Mouse (Mus musculus): ENCODE data around the gene Nkx6-2. TPM values are rescaled to one million over a fixed set of nuclear protein-coding genes. Genes with fewer than 3 reads are reported as not detected.

Nkx6-2 gene
- total RNA-seq (2017) = not detected in 2 replicates

DNA sequence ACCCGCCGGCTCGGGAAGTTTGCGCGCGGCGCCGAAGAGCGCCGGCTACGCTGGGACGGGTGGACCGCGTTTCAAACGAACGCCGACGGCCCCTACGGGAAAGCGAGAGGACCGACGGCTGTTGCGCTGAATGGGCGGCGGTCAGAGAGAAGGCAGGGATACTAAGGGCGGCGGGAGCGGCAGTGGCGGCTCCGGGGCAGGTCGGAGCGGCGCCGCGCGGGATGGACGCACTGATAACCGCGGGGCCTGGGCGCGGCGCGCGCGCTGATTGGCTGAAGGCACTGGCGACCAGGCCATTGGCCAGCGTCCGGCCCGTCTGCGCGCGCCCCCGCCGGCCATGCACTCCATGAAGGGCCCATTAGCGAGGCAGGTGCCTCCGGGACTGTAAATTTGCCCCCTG, at the start of gene Nkx6-2:
Gene Nkx6-2 (minus strand): TSS at position 203 of the 400 bp plus-strand sequence.
- no peak for ATAC-seq (replicated peaks; ENCODE audit: low read depth, poor library complexity, severe bottlenecking)

DNA sequence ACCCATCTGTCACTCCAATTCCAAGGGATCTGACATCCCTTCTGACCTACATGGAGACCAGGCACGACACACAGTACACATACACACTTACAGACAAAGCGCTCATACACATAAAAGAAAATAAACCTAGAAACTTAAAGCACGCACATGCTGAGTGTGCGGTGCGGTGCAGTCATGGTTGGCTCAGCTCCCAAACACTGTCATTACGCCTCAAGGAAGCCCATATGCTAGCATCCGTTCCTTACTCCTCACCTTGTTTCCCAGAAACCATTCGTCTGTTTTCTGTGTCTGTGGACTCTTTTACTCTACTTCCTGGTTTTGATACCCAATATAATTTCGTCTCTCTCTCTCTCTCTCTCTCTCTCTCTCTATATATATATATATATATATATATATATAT, 42.6 kb upstream of the Nkx6-2 start:
- ATAC-seq (replicated peaks; ENCODE audit: low read depth, poor library complexity, severe bottlenecking) = no peak

DNA sequence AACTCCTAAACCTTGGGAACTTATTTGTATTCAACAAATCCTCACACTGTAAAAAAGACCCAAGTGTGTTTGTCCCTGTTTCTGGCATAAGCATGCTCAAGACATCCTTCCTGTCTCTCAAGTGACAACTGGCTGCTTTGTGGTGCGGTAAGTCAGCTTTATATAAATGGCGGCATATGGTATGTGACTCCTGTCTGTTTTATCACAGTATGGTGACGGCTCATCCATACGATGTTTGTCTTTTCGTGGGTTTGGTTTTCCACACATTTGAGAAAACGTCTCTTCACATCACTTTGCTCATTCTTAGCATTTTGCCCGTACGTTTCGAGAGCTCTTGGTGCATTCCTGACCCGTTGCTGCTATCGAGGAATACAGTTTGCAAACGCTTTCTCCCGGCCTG, 40.0 kb upstream of the Nkx6-2 start:
- ATAC-seq (replicated peaks; ENCODE audit: low read depth, poor library complexity, severe bottlenecking) = no peak

DNA sequence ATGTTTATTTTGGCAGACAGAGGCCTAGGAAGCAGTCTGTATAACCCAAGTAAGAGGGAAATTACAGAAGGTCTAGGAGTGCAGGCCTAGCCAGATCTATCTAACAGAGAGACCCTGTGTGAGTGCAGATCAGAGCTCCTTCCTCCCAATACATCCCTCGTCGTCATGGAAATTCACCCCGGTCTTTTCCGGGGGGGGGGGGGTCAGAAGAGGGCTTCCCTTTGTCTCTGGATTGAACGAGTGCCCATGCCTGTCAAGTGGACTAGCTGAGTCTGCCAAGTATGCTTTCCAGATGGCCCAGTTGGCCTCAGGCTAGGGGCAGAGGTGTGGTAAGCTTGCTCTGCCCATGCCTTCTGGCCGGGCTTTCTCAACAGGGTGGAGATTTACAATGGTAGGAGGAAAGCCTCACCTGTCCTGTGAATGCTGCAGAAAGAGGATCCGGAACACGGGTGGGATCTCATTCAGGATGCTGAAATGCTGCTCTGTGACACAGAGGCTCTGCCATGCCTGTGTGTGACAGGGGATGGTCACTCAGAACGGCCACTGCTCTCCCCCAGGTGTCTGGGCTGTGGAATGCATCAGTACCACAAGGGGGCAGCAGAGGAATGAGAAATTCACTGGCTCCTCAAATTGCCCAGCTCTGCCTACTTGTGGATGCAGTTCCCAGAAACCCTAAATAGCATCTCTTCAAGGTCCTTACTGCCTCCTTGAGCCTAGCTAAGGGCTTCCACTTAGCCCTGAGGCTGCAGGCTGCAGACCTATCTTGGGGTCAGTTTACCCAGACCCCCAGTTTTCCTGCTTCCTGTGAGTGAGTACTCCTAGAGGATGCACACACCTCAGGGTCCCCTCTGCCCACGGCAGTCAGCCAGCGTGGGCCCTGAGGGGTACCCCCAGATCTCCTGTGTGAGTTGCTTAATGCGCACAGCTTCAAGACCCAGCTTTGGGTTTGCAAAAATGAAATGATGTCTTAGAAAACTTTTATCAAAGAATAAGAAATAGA, 33.5 kb upstream of the Nkx6-2 start:
- ATAC-seq (replicated peaks; ENCODE audit: low read depth, poor library complexity, severe bottlenecking) = peak; percentile 86

DNA sequence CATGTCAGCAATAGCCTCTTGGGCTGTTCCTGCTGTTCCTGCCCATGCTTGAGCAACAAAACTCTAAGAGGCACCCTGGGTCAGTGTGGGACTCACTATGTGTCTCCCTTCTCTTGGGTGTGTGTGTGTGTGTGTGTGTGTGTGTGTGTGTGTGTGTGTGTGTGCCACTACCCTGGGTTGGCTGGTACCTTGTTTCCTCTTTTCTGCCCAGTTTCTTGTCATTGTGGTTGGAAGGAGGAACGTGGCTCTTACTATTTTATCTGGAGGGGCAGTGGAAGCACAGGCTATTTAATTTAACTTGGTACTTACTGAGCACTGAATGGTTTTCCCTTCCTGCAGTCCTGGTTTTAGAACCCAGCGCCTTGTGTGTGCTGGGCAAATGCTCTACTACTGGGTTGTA, 27.7 kb upstream of the Nkx6-2 start:
- ATAC-seq (replicated peaks; ENCODE audit: low read depth, poor library complexity, severe bottlenecking) = peak; percentile 60

DNA sequence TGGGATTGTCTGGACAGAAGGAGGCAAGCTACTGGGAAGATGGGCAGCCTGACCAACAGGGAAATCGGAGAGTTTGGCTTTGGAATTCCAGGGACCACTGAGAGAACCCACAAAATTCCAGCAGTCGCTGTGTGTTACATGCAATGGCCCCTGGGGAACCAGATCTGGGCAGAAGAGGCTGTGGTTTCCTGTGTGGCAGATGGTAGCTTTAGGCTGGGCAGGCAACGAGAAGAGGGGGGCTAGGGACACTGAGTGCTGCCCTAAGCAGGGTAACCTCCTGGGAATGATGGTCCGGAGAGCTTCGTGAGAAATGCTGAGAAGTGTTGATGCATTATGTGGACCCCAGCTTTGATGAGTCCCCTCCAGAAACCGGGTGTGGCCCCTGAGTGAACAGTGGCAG, 13.3 kb upstream of the Nkx6-2 start:
- peak; percentile 88 for ATAC-seq (replicated peaks; ENCODE audit: low read depth, poor library complexity, severe bottlenecking)

DNA sequence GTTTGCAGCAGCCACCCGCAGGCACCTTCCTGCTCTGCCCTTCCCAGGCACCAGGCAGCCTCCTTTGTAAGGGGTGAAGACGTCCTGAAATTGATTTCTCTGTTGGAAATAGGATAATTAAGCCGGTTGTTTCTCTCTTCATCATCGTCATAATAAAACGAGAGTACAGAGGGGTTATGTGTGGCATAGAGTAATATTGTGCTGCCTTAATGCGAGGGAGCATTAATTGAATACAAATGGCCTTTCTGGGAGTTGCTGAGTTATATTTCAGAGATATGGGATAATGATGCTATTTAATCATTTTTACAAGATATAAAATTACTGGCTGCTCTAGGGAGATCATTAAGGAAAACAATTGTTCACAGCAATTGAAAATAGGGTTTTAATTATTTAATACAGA, 12.7 kb upstream of the Nkx6-2 start:
- ATAC-seq (replicated peaks; ENCODE audit: low read depth, poor library complexity, severe bottlenecking) = no peak

DNA sequence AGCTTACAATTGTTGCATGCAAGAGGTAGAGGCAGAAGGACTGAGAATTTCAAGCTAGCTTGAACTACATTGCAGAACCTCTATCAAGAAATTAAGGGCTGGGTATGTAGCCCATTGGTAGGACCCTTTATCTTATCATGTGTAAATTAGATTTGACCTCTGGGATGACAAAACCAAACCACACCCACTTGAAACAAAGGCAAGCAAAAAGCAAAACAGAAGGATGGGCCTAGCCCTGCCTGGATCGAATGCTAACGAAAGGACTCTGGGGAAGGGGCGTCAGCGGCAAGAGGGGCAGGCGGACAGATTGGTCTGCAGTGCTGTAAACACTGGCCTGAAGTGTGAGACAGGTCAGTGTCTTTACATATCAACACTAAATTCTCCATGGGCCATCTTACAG, 8.7 kb upstream of the Nkx6-2 start:
- no peak for ATAC-seq (replicated peaks; ENCODE audit: low read depth, poor library complexity, severe bottlenecking)

DNA sequence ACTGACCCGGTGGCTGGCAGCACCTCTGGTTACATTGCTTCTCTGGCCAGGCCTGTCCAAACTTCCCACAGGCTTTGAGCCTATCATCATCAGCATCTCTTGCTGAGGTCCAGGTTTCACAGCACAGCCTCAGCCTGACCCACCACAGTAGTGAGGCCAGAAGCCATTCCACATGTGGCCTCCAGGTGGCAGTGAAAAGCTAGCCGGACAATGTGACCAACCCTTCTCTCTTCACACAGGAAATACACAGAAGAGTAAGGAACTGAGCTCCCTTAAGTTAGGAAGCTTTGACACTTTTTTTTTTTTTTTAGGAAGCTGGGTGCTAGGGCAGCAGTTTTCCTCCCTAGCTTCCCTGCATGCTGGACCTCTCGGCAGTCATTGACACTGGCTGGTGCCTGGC, 7.7 kb upstream of the Nkx6-2 start:
- ATAC-seq (replicated peaks; ENCODE audit: low read depth, poor library complexity, severe bottlenecking) = peak; percentile 85

DNA sequence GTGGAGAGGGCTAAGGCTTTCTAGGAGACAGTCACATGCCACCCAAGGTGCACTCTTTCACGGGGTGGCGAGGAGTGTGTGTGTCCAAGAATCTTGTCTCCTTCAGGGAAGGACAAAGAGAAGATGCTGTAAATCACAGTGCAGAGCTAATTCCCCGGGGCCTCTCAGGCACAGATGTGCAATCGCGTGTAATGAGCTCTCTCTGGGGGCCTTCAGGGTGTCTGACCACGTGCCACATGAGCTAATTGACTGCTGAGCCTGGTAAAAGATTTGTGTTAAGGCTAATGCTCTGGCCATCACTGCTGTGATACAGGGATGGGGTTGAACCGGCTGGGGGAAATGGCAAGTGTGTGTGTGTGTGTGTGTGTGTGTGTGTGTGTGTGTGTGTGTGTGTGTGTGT, 5.3 kb upstream of the Nkx6-2 start:
- no peak for ATAC-seq (replicated peaks; ENCODE audit: low read depth, poor library complexity, severe bottlenecking)

DNA sequence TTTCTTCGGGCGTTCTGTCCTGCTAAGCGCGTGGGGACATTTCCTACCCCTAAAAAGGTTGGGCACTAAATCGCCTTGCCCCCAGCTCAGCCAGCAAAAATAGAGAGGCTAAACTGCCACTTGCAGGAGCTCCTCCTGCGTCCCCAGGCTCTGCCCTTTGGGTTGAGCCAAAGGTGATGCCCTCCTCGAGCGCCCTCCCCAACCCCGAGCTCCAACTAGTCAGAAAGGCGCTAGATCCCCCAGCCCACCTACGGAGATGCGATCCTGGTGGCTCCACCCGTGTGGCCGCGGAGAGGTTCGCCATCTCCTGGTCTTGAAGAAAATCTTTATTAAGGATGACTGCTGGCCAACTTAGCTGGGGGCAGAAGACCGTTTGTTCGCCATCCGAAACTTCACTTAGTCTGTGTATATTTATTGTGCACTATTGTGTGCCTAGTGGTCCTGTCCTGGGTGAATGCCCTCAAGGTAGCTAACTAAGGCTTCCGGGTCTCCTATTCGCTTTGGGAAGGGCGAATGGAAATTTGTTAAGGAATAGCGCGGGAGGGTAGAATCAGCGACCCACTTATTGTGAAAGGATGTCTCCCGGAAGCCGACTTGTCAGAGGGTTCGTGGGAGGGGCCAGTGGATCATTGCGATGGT, 2.7 kb upstream of the Nkx6-2 start:
- ATAC-seq (replicated peaks; ENCODE audit: low read depth, poor library complexity, severe bottlenecking) = no peak

DNA sequence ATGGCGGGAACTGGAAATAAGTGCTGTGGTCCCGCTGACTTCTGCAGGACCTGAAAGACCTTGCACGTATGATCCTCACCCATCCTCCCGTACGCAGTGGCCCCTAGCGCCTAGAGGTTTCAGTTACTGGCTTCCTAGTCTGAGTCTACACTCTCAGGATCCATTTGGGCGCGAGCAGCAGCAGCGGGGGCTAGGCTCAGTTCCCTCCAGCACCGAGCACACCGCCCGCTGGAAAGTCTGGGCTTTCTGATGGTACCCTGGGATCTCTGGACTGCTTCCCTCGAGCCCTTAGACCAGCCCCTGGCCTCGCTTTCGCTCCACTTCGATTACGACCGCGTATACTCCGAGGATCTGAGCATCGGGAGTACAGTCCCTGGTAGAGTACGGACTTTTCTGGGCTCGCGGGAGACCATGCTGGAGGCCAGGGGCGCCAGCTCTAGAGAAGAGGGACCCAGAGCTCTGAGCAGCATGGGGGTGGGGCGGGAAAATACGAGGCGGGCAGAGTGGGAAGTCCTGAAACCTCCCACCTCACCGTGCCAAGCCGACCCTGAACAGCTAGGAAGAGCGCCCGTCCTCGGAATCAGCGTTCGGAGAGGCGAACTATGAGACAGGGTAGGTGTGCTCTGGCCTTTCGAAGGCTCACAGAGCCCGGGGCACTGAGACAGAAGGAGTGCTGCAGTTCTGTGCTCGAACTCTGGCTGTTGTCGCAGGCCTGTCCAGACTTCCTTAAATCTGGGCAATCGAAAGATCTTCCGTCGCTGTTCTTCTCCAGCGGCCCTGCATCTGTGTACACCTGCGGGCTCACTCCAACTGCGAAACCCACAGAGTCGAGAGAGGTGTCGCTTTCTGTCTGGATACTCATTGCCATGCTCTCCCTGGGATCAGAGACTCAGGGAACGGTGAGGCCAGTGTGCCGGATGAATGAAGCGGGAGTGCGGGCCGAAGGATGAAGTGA, 1.9 kb upstream of the Nkx6-2 start:
- 0 out of 2 replicates have a peak, but pooled peaks have one; percentile 30 for ATAC-seq (replicated peaks; ENCODE audit: low read depth, poor library complexity, severe bottlenecking)

DNA sequence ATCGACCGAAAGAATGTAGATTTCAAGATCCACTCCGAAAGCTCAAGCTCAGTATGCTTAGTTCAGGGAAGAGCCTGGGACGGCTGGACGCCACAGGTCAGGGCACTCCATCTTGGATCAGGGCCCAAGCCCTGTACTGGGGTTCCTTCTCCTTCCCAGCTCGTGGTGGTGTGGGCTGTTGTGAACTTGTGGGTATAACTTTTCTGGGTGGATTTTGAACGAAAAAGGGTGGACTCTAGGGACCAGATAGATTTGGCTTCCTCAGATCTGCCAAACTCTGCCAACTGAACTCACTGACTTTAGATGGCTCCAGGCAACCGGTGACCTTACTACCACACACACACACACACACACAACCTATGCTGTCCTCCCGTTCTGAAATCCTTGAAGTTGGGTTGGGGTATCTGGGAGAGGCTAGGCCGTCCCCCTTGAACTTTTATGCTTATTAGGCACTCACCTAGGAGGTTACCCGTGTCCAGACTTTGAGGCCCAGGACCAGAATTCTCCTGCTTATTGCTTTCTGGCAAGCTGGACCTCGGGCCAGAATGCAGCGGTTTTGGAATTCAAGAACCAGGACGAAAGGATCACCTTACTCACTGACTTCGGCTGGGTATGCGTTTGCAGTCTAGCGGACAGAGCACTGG, 619 bp upstream of the Nkx6-2 start:
- no peak for ATAC-seq (replicated peaks; ENCODE audit: low read depth, poor library complexity, severe bottlenecking)

DNA sequence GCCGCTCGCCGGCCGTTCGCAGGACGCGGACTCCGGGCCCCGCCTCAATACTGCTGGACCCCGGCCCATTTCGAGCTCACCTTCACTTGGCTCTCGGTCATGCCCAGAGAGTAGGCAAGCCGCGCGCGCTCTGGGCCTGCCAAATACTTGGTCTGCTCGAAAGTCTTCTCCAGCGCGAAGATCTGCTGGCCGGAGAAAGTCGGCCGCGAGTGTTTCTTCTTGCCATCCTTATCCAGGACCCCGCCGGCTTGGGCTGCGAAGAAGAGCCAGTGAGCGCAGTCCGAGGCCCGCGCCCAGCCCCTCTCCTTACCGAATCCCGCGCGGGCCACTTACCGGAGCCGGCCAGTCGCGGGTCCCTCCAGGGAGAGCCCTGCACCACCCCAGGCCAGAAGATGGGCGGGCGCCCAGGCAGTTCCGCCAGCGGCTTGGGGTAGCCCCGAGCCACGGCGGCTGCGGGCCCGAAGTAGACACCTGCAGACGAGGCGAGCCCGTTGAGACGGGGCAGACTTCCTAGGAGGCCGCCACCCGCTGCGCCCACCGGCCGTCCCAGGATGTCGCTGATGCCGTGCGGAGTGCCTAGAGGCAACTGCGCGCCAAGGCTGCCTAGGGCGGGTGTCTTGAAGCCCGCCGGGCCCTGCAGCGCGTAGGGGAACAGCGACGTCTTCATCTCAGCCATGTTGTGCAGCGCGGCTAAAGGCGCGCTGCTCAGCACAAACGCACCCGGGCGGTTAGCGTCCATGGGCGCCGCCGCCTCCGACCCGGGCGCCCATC, 611 bp downstream of the Nkx6-2 start:
- no peak for ATAC-seq (replicated peaks; ENCODE audit: low read depth, poor library complexity, severe bottlenecking)

DNA sequence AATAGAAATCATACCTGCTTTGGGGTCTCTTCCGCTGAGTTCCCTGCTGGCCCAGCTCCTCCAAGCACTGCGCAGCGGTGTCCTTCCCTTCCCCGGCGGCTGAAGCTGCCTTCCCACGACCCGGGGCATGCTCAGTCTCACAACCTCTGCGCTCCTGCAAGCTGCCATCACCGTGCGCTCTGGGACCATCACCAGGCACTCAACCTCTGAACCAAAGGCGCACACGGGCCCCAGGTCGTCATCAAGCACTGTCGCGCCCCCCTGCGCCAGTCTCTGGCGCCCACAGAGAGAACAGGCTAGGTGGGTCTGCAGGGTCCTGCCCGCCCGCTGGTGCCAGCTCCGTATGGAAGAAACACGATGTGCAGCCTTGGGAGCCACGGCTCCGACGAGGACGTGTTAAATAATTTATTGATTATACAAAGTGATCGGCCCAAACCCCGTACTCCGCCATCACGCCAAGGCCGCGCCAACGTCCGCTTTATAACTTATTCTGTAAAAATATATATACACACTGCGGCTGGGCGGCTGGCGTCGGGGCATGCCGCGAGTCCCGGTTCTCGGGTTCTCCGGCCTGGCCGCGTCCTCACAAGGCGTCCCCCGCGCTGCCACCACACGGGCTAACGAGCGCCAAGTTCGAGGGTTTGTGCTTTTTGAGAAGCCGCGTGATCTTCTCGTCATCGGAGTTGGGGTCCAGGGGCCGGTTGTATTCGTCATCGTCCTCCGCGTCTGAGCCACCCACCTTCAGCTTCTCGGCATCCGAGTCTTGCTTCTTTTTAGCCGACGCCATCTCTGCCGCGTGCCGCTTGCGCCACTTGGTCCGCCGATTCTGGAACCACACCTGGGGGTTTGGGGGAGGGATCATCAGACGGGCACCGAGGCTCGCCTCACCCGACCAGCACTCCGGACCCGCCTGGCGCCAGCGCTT, 1.5 kb downstream of the Nkx6-2 start:
- no peak for ATAC-seq (replicated peaks; ENCODE audit: low read depth, poor library complexity, severe bottlenecking)

DNA sequence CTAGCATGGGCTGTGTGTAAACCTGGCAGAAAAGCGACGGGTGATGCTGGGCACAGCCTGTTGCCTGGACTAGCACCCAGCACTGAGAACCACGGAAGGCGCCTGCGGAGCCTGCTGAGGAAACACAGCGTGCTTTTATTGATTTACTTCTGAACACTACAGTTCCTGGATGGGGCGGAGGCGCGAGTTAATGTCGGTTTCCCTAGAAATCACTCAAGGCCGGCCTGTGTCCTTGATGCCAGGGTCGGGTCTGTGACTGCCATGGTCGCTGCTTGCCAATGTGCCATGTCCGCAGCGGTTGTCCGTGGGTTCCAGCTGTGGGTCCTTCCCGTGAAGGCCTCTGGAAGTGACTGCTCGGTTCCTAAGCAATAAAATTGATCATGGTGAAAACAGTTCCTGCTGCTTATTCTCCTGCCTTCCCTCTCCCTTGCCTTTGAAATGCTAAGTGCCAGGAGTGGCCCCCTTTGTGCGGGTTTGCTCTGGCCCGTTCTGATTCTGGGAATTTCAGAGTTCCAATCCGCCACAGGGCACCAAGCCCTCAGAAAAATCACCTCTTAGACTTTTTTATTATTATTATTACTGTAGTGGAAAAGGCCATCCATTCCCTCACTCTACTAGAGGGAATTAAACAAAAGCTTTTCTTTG, 3.2 kb downstream of the Nkx6-2 start:
- no peak for ATAC-seq (replicated peaks; ENCODE audit: low read depth, poor library complexity, severe bottlenecking)

DNA sequence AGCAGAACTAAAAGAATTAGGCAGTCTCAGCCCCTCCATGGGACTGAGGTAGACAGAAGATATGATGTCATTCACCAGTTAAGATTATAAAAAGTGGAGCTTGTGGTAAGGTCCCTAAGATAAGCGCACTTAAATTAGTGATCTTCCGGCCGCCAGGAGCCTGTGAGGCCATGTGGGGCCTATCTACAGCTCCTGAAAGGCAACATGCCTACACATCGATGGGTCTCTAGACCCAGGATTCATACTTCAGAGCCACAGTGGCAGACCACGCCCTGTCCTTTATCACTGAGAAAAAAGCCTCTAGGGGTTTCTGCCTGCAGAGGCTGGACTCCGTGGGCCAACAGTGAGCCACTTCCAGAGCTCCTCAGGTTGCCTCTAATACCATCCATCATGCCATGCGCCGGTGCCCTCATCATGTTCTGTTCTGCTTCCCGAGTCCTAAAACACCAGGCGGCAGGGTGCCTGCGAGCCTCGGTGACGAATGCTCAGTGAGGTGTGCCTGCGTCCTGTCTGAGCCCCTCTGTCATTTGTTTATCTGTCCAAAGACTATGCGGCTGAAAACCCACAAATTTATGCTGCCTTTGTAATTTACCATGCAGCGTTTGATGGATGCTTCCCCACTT, 6.4 kb downstream of the Nkx6-2 start:
- ATAC-seq (replicated peaks; ENCODE audit: low read depth, poor library complexity, severe bottlenecking) = no peak

Measured in common myeloid progenitor, adult 5-6 weeks (primary cell).